Mouse (Mus musculus) limb, embryonic 13.5 days (tissue): ENCODE results near the gene Hprt. TPM values are rescaled to one million over a fixed set of nuclear protein-coding genes. Genes with fewer than 3 reads are reported as not detected.
A peak's percentile ranks its signal among the peaks of the same experiment; 100 is the strongest.

Experiments
- ATAC-seq: fragments of 200-750 bp; cut with Nextera tagmentation; 2 replicates; pipeline ENCODE4 v1.8.0; 2017; ENCODE audit warnings: low read depth, moderate number of reproducible peaks, moderate TSS enrichment; ENCODE audit not compliant: low FRiP score
- H3K27ac ChIP-seq: fragments of 300-500 bp; sonication (generic); 2 replicates; pipeline ENCODE4 v1.5.1; 2015; ENCODE audit warnings: inconsistent platforms, mild to moderate bottlenecking, moderate library complexity
- H3K27me3 ChIP-seq: fragments of 300-500 bp; sonication (generic); 2 replicates; pipeline ENCODE4 v1.6.1; 2015; ENCODE audit warnings: mild to moderate bottlenecking, inconsistent platforms
- H3K36me3 ChIP-seq: fragments of 300-500 bp; sonication (generic); 2 replicates; pipeline ENCODE4 v1.6.1; 2015; ENCODE audit warnings: inconsistent platforms, mild to moderate bottlenecking, moderate library complexity
- H3K4me1 ChIP-seq: fragments of 300-500 bp; sonication (generic); 2 replicates; pipeline ENCODE4 v1.6.1; 2015; ENCODE audit warnings: inconsistent platforms
- H3K4me2 ChIP-seq: fragments of 300-500 bp; sonication (generic); replicated peaks from 2 replicates; pipeline ENCODE4 v1.6.1; 2015; ENCODE audit warnings: inconsistent platforms, mild to moderate bottlenecking, moderate library complexity
- H3K4me3 ChIP-seq: fragments of 300-500 bp; sonication (generic); 2 replicates; pipeline ENCODE4 v1.5.1; 2015; ENCODE audit warnings: moderate library complexity, mild to moderate bottlenecking, inconsistent platforms
- H3K9ac ChIP-seq: fragments of 300-500 bp; sonication (generic); 2 replicates; pipeline ENCODE4 v1.6.1; 2015; ENCODE audit warnings: mild to moderate bottlenecking, inconsistent platforms
- H3K9me3 ChIP-seq: fragments of 300-500 bp; sonication (generic); 2 replicates; pipeline ENCODE4 v1.6.1; 2016; ENCODE audit warnings: inconsistent platforms
- WGBS: fragments of 180-500 bp; shearing (Covaris S2); methylation state at CpG from one replicate; pipeline ENCODE4 v1.1.7; 2015; 5-methylcytosine and 5-hydroxymethylcytosine counted together
- polyA plus RNA-seq: library from polyadenylated mRNA; unstranded; fragments of >200 nt; fragmentation: Nextera tagmentation; extraction: Ambion mirVana; gene quantifications from 2 replicates; pipeline ENCODE4 v1.2.1, GENCODE M21; 2015

Gene Hprt
- polyA plus RNA-seq, 1 experiment from 2014 or later, result 88.4 TPM

DNA sequence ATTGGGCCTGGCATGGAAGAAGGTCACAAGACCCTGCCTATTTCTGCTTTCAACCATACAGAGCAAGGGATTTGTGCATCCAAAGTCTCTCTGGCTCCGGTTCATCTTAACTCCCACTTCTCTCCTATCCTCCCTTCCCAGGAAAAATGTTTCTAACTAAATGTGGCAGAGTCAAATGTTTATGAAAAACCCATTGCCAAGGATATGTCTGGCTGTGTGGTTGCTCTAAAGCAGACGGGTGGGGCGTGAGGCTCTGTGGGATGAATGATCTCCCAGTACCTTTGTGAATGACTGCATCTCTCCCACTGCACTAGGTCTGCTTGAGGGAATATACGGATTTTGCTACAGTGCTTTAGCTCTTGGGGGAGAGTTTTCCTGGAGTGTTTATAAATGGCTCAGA lies 58.1 kb downstream of the Hprt start:
- no peaks in the 10 kb centered on the region for H3K27me3 ChIP-seq
- H3K4me1 ChIP-seq, result peaks cover 22% of the 10 kb centered on the region
- no peak for ATAC-seq
- H3K27ac ChIP-seq, result peak overlapping the region; percentile 48; the same call in 1 of the 2 replicates
- no peak overlapping the region for H3K4me2 ChIP-seq
- 66% methylated on average over 4 of the region's 4 CpGs for WGBS
- no peak overlapping the region for H3K4me3 ChIP-seq
- no peak overlapping the region for H3K9ac ChIP-seq
- H3K9me3 ChIP-seq, result no peaks in the 10 kb centered on the region
- no peaks in the 10 kb centered on the region for H3K36me3 ChIP-seq

DNA sequence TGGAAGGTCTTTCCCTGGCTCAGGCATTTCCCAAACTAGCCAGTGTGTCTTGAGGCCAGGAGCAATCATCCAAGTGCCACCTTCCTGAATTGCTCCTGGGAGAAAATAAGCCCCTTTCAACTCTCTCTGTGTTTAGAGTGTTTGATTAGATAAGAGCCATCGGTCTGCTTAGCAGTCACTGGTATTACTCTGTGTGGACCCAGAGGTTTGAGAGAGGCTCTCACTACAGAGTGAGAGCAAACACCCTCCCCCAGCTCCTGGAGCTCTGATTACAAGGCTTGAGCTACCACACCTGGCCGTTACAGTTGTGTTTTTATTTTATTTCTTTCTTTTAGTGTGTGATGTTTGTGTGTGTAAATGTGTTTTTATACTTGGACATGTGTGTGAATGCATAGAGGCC lies 59.0 kb downstream of the Hprt start:
- Histone ChIP-seq H3K9ac (no peak overlapping the region), H3K27me3 (no peaks in the 10 kb centered on the region), H3K27ac (no peak overlapping the region), H3K9me3 (no peaks in the 10 kb centered on the region), H3K4me2 (no peak overlapping the region), H3K4me1 (peaks cover 22% of the 10 kb centered on the region), H3K36me3 (no peaks in the 10 kb centered on the region), H3K4me3 (no peak overlapping the region)
- WGBS, result 19% methylated on average over 2 of the region's 2 CpGs
- no peak for ATAC-seq

DNA sequence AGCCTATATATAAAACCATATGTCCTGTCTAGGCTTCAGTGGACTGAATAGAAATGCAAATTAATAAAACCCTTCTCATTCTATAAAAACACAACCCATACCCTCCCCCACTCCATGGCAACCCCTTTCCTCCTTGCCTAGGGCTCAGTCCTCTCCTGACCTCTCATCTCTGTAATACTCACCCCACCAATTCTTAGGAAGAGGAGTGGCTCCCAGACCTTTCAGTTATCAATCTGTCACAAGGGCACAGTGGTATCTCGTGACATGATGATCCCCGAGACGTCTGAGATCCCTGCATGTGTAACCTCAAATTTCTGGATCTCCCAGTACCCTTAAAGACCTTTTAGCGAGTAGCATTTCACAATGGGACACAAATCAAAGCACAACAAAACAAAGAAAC lies 61.3 kb downstream of the Hprt start:
- ATAC-seq, result no peak
- no peak overlapping the region for H3K4me2 ChIP-seq
- 43% methylated on average over 4 of the region's 4 CpGs for WGBS
- H3K4me1 ChIP-seq, result peaks cover 28% of the 10 kb centered on the region
- H3K4me3 ChIP-seq, result no peak overlapping the region
- H3K9ac ChIP-seq, result no peak overlapping the region
- peaks cover 5% of the 10 kb centered on the region; the same call in 1 of the 2 replicates for H3K36me3 ChIP-seq
- no peaks in the 10 kb centered on the region for H3K27me3 ChIP-seq
- H3K27ac ChIP-seq, result no peak overlapping the region
- H3K9me3 ChIP-seq, result no peaks in the 10 kb centered on the region

DNA sequence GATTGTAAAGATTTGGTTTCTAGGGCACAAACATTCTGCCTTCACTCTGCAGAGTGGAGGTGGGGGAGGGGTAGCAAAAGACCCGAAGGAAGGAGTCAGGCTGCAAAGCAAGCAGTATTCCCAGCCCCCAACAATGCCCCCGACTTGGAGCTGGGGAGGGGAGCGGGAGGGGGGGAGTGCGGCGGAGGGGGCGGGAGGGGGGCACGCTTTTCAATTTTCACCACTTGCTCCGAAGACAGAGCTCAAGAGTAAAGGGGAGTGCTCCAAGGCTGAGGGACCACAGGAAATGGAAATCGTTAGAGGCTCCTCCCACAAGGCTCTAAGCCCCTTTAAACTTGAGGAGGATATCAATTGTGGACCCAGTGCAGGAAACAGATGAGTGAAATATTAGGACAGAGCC lies 62.4 kb downstream of the Hprt start:
- whole genome bisulfite sequencing, result 8% methylated on average over 9 of the region's 9 CpGs
- Histone ChIP-seq H3K27ac (peak overlapping the region; percentile 15; the same call in 1 of the 2 replicates), H3K4me1 (peaks cover 27% of the 10 kb centered on the region), H3K9ac (no peak overlapping the region), H3K27me3 (no peaks in the 10 kb centered on the region), H3K36me3 (peaks cover 6% of the 10 kb centered on the region; the same call in 1 of the 2 replicates), H3K4me2 (peak overlapping the region; percentile 52), H3K4me3 (peak overlapping the region; percentile 14), H3K9me3 (no peaks in the 10 kb centered on the region)
- ATAC-seq, result no peak

DNA sequence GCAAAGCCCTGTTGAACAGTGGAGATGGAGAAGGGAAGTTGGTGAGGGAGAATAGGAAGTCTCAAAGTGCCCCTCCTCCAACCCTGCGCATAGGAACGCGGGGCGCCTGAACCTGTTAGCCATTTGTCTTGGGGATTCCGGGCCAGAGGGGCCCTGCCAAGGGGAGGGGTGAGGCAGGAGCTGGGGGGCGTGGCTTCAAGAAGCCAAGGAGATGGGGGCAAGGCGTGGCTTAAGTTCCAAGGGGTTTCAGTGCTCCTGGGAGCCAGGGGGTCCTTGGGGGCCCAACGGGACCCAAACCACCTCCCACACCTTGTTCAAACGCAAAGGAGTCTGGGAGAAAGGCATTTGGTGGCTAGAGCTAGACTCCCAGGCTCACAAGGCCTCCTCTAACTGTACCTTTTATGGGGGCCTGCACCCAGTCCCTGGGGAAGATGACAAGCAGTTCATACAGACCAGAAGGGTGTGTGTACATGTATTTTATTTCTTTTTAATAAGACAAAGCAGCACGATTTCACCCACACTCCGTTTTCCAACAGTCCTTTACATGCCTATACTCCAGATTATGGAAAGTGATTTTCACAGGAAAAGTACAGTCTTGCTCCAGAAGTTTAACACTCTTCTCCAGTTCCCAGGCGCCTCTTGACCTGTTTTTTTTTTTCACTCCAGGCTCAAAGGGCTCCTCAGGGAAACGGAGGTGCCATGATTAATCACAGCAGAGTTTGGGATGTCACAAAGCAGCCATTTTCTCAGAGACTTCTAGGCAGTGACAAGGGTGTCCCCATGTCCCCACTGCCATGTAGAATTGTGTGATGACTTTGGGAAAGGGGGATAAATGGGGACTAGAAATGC lies 64.9 kb downstream of the Hprt start:
- peaks cover 6% of the 10 kb centered on the region; the same call in 1 of the 2 replicates for H3K36me3 ChIP-seq
- peak; percentile 66 for ATAC-seq
- 0 out of 2 replicates have a peak, but pooled peaks cover 7% of the 10 kb centered on the region for H3K27me3 ChIP-seq
- H3K4me1 ChIP-seq, result peaks cover 14% of the 10 kb centered on the region
- H3K9me3 ChIP-seq, result no peaks in the 10 kb centered on the region
- peak overlapping the region; percentile 59 for H3K4me2 ChIP-seq
- peak overlapping the region; percentile 80 for H3K27ac ChIP-seq
- WGBS, result 10% methylated on average over 13 of the region's 13 CpGs
- H3K4me3 ChIP-seq, result peak overlapping the region; percentile 59; the same call in 1 of the 2 replicates
- no peak overlapping the region for H3K9ac ChIP-seq

DNA sequence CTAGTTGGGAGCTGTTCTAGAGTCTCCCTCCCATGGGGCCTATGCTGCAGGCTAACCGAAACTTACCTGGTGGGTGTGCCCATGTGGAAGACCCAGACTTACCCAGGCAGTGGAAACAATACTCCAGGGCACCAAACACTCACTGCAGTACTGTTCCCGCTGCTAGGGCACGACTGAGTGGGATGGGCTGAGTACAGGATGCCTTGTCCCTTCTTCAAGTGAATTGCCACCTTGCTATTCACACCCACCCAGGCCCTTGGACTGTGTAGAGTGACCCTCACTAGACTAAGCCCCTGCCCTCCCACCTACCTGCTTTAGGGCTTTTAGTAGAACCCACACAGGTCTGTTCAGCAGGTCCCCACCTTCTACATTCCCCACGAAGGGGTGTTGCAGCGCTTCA lies 65.9 kb downstream of the Hprt start:
- 39% methylated on average over 5 of the region's 5 CpGs for WGBS
- peak overlapping the region; percentile 80 for H3K27ac ChIP-seq
- peak overlapping the region; percentile 63 for H3K9ac ChIP-seq
- peaks cover 14% of the 10 kb centered on the region for H3K4me1 ChIP-seq
- peak overlapping the region; percentile 59 for H3K4me3 ChIP-seq
- H3K36me3 ChIP-seq, result peaks cover 6% of the 10 kb centered on the region; the same call in 1 of the 2 replicates
- H3K27me3 ChIP-seq, result peaks cover 11% of the 10 kb centered on the region; the same call in 1 of the 2 replicates
- no peak for ATAC-seq
- H3K9me3 ChIP-seq, result no peaks in the 10 kb centered on the region
- H3K4me2 ChIP-seq, result peak overlapping the region; percentile 59

DNA sequence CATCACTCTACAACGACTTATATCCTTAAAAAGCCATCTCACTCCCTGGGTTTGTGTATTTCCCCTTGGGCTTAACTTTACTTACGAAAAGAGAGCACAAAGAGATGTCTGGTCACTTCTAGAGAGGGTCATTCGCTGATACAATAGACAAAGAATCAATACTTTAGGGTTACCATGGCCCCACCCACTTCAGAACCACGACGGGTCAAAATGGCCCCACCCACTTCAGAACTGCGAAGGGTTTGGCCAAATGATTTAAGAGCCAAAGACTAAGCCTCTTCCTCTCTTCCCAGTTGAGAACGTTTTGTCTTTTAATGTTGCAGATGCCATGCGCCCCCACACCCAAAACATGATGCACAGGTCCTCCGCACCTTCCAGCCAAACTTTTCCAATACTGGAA lies 67.8 kb downstream of the Hprt start:
- peaks cover 6% of the 10 kb centered on the region; the same call in 1 of the 2 replicates for H3K36me3 ChIP-seq
- peak overlapping the region; percentile 65 for H3K4me2 ChIP-seq
- no peak for ATAC-seq
- peaks cover 11% of the 10 kb centered on the region; the same call in 1 of the 2 replicates for H3K27me3 ChIP-seq
- H3K4me3 ChIP-seq, result peak overlapping the region; percentile 59
- peak overlapping the region; percentile 97 for H3K27ac ChIP-seq
- 11% methylated on average over 9 of the region's 9 CpGs for WGBS
- no peaks in the 10 kb centered on the region for H3K9me3 ChIP-seq
- peaks cover 7% of the 10 kb centered on the region for H3K4me1 ChIP-seq
- H3K9ac ChIP-seq, result peak overlapping the region; percentile 92

DNA sequence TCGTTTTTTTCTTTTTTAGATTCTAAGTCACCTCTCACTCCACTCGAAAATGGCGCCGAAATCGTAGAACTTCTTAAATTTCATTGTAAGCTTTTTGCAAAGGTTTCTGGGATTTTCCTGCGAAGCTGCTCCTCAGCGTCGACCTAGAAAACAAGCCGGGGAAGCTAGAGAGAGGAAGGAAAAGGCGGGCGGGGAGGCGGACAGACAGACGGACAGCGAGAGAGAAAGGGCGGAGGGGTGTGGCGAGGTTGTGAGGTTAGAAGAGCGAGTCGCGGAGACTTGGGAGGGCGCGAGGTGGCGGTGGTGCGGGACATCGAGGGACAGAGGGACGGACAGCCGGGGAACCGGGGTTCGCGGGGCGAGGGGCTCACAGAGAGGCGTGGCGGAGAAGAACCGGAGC lies 68.7 kb downstream of the Hprt start:
- 25% methylated on average over 32 of the region's 33 CpGs for WGBS
- peak overlapping the region; percentile 92 for H3K9ac ChIP-seq
- peak overlapping the region; percentile 59 for H3K4me3 ChIP-seq
- H3K27ac ChIP-seq, result peak overlapping the region; percentile 97
- peaks cover 11% of the 10 kb centered on the region; the same call in 1 of the 2 replicates for H3K27me3 ChIP-seq
- no peaks in the 10 kb centered on the region for H3K9me3 ChIP-seq
- peaks cover 7% of the 10 kb centered on the region for H3K4me1 ChIP-seq
- peak; percentile 6; the same call in 1 of the 2 replicates for ATAC-seq
- peak overlapping the region; percentile 65 for H3K4me2 ChIP-seq
- H3K36me3 ChIP-seq, result peaks cover 6% of the 10 kb centered on the region; the same call in 1 of the 2 replicates

DNA sequence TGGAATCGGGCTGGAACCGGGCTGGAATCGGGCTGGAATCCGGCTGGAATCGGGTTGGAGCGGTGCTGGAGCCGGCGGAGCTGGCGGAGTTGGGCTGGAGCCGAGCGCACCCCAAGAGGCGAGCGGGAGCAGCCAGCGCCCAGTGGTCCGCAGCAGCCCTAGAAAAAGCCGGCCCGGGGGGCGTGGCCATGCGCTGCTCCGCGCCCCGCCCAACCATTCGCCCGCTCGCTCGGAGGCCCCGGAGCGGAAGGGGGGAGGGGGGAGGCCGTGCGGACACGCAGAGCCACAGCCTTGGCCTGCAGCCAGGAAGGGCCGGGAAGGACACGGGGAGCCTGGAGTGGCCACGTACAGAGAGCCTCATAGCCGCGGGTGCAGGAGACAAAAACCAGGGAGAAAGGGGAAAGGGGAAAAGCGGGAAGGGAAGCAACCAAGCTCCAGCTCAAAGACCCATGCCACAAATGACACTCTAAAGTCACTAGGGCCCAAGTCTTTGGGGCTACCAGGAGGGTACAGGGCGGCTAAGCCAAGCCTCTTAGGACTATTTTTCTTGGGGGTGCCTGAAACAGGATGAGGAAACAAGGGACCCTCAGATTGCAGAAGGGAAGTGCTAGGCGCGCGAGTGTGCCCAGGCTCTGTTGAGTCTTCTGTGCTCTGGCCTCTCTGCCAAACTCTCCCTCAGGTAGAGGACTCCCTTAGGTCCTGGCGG lies 69.3 kb downstream of the Hprt start:
- peaks cover 7% of the 10 kb centered on the region for H3K4me1 ChIP-seq
- ATAC-seq, result peak; percentile 82
- H3K4me2 ChIP-seq, result peak overlapping the region; percentile 65
- peak overlapping the region; percentile 59 for H3K4me3 ChIP-seq
- no peaks in the 10 kb centered on the region for H3K9me3 ChIP-seq
- H3K27ac ChIP-seq, result peak overlapping the region; percentile 97
- WGBS, result 7% methylated on average over 28 of the region's 42 CpGs
- H3K27me3 ChIP-seq, result peaks cover 11% of the 10 kb centered on the region; the same call in 1 of the 2 replicates
- H3K36me3 ChIP-seq, result peaks cover 6% of the 10 kb centered on the region; the same call in 1 of the 2 replicates
- peak overlapping the region; percentile 92 for H3K9ac ChIP-seq

DNA sequence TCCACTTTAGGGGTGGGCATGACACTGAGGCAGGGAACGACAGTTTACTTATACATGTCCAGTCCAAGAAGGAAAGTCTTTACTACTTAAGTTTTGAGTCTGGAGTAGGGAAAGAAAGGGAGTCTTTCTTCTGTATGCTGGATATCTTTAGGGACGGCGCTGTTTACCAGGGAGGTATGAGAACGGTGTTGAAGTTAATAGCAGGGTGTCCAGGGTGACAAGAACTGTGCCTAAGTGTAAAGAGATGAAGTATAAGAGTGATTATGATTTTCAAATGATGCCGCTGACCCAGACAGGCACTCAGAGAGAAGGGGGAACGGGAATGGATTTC lies 69.8 kb downstream of the Hprt start:
- no peaks in the 10 kb centered on the region for H3K9me3 ChIP-seq
- 21% methylated on average over 6 of the region's 6 CpGs for WGBS
- no peak for ATAC-seq

DNA sequence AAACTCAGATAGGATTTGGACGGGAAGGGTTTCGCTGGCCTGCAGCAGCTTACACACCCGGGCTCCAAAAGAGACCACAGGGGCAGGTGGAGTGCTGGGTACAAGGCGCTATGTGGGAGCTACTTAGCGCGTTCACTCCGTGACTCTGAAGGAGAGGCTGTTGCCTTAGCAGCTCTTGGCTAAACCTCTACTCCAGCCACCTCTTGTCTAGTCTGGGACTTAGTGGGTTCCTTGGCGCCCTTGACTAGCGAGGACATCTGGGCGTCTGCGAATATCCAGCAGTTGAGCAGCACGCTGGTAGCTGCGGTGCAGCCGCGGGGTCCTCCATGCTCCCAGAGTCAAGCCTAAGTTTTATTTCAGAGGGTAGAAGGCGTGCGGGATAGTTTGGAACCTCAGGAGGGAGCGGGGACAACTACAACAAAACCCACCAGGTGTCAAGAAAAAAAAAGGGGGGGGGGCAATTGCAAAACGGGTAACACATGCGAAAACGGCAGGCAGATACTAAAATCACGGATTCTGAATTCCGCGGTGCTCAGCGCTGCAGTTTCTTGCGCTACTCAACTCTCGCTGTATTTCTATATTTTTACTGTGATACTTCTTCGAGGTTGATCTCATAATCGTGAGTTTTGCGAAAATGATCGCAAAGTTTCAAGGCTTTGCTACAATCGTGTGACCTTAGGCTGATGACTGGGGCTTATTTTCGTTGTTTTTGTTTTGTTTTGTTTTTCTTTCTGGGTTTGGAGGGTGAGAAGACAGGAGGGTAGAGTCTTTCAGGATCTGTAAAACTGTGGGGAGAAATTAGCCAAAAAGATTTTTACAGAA lies 70.7 kb downstream of the Hprt start:
- H3K9ac ChIP-seq, result peak overlapping the region; percentile 92
- peak overlapping the region; percentile 65 for H3K4me2 ChIP-seq
- no peak for ATAC-seq
- H3K4me3 ChIP-seq, result peak overlapping the region; percentile 59
- H3K36me3 ChIP-seq, result peaks cover 6% of the 10 kb centered on the region; the same call in 1 of the 2 replicates
- no peaks in the 10 kb centered on the region for H3K9me3 ChIP-seq
- H3K27ac ChIP-seq, result peak overlapping the region; percentile 79
- peaks cover 11% of the 10 kb centered on the region; the same call in 1 of the 2 replicates for H3K27me3 ChIP-seq
- H3K4me1 ChIP-seq, result peaks cover 7% of the 10 kb centered on the region
- WGBS, result 16% methylated on average over 33 of the region's 33 CpGs

More for the DNA sequence above, 69.8 kb downstream of the Hprt start:
- Histone ChIP-seq H3K27ac (peak overlapping the region; percentile 97), H3K4me1 (peaks cover 7% of the 10 kb centered on the region), H3K4me2 (peak overlapping the region; percentile 65), H3K36me3 (peaks cover 6% of the 10 kb centered on the region; the same call in 1 of the 2 replicates), H3K9ac (peak overlapping the region; percentile 92), H3K4me3 (peak overlapping the region; percentile 59), H3K27me3 (peaks cover 11% of the 10 kb centered on the region; the same call in 1 of the 2 replicates)
